ENCODE assay signal across 15 mouse cellular contexts in the genomic region with DNA sequence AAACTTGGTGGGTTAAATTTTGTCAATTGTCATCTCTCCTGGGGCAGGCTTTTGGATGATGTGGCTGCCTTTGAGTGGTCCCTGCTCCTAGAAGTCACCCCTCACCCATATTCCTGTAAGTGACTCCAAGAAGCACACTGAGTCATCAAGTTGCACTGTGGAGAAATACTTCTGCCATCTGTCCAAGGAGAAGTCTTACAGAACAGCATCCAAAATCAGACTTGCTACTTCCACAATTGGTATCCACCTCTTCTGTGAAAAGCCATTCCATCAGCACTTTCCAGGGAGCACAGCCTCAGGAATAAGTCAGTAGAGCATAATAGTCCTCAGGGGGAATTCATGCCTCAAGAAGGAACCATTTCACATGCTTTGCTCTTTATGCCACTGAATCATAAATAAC. TPM values are rescaled to one million over a fixed set of nuclear protein-coding genes. Genes with fewer than 3 reads are reported as not detected.
"Had no signal": no experiment of that assay in that cellular context is flagged by ENCODE, and none has a peak within 500 bp of the region (broad histone marks: within the 10 kb centered on the region; RNA-seq: fewer than 3 reads in every experiment).

No protein-coding gene starts in this region.

RNA-seq across cellular contexts. Expression of a gene that starts 6.3 kb away (rescaled TPM):
- total RNA-seq: megakaryocyte, adult 5-6 weeks; megakaryocyte-erythroid progenitor cell, adult 5-6 weeks had no signal
- polyA plus RNA-seq: lung, embryonic 14.5 days; lung, embryonic 16.5 days; midbrain, embryonic 10.5 days; midbrain, embryonic 12.5 days; midbrain, embryonic 14.5 days; midbrain, embryonic 16.5 days; myocyte; neural tube, embryonic 11.5 days; neural tube, embryonic 13.5 days; neural tube, embryonic 15.5 days; spleen, adult 2 months; stomach, embryonic 15.5 days; thymus, postnatal 0 days had no signal
